Mouse (Mus musculus) G1E (cell line): ENCODE data around the gene Ube2n.

Experiments used
- CTCF ChIP-seq: IDR thresholded peaks from 2 replicates; pipeline ENCODE4 v1.5.1; 2012; ENCODE audit warnings: low read depth, low read length, inconsistent platforms, mixed read lengths
- GATA1 ChIP-seq: IDR thresholded peaks from 2 replicates; pipeline ENCODE4 v1.6.1; 2012; ENCODE audit warnings: borderline replicate concordance, low read length, inconsistent platforms, mixed read lengths
- GATA2 ChIP-seq: IDR thresholded peaks from 2 replicates; pipeline ENCODE4 v1.6.1; 2012; ENCODE audit warnings: low read depth, low read length, inconsistent platforms, borderline replicate concordance
- POLR2AphosphoS5 ChIP-seq: IDR thresholded peaks from 2 replicates; pipeline ENCODE4 v1.6.1; 2012; ENCODE audit warnings: low read depth, low read length, inconsistent platforms; ENCODE audit not compliant: insufficient replicate concordance
- TAL1 ChIP-seq: conservative IDR thresholded peaks from 2 replicates; pipeline ENCODE4 v1.6.1; 2012; ENCODE audit warnings: low read depth, low read length, inconsistent platforms, mixed read lengths

DNA sequence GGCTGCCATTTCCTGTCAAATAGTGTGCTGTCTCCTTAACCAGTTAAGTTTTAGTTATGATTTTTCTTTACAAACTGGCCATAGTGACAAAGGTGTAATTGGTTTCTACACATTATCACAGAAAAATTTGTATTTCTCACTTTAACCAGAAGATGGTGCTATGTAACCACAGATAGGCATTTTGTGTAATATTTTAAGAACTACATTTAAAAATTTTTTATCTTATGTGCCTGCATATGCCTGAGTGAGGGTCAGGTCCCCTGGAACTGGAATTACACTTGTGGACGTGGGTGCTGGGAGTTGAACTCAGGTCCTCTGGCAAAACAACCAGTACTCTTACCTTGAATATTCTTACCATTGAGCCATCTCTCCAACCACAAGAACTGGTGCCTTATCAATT, 35.6 kb downstream of the Ube2n start:
- TF ChIP-seq CTCF (no peak), POLR2AphosphoS5 (no peak), TAL1 (no peak), GATA1 (no peak), GATA2 (no peak)
